Mouse (Mus musculus): ENCODE results near the gene Mef2d. TPM values are rescaled to one million over a fixed set of nuclear protein-coding genes. Genes with fewer than 3 reads are reported as not detected.

Mef2d gene
- polyA plus RNA-seq, 1 experiment, result 2.6 TPM

DNA sequence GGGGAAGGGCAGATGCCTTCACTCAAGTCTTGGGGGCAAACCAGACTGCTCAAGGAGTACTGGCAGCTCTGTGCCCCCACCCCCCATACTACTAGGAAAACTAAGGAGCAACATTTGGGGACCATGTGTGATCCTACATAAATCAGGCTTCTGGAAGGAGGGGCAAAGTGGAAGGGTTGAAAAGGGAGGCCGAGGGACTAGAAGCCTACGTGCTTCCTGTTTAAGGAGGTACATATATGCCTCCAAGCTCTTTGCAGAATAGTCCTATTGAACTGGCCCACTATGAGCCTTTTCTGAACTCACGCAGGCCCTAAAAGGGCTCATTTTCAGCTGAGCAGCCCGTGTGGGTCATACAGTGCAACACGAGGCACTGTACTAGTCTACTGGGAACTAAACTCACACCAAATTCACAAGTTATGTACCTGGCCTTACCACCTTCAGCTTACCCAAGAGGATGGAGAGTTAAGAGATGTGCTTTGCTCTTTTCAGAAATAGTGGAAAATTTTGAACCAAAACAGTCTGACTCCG, 1.2 kb upstream of the Mef2d start:
- Histone ChIP-seq H3K9me3 (ENCODE audit: control insufficient read depth, low read length) (no peaks in the 10 kb centered on the region), H3K36me3 (ENCODE audit: control insufficient read depth) (peaks cover 16% of the 10 kb centered on the region), H3K27me3 (ENCODE audit: control insufficient read depth) (peaks cover 25% of the 10 kb centered on the region), H3K4me1 (ENCODE audit: control insufficient read depth) (peaks cover 84% of the 10 kb centered on the region), H3K4me3 (replicated peaks) (peak overlapping the region; percentile 84)
- no peak for TF ChIP-seq GATA1 (IDR thresholded peaks at IDR 0.05; ENCODE audit: low read length)
- TF ChIP-seq TAL1 (IDR thresholded peaks at IDR 0.05; ENCODE audit: low read length), result no peak

DNA sequence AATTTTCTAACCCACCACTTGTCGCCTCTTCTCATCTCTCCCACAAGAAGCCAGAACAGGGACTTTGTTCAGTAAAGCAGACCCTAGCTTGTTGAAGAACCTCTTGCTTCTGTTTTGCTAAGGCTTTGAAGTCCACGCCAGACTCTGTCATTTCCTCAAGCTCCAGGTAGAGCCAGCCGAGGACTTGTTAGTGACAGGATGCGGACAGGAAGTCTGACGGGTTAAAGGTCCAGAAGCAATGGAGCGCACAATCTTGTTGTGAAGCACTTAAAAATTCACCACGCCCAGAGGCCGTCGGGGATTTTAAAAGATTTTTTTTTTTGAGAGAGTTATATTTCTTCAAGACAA, 759 bp upstream of the Mef2d start:
- Histone ChIP-seq H3K4me1 (ENCODE audit: control insufficient read depth) (peaks cover 88% of the 10 kb centered on the region), H3K27me3 (ENCODE audit: control insufficient read depth) (peaks cover 25% of the 10 kb centered on the region), H3K36me3 (ENCODE audit: control insufficient read depth) (peaks cover 17% of the 10 kb centered on the region), H3K9me3 (ENCODE audit: control insufficient read depth, low read length) (no peaks in the 10 kb centered on the region), H3K4me3 (replicated peaks) (peak overlapping the region; percentile 84)
- no peak for TF ChIP-seq GATA1 (IDR thresholded peaks at IDR 0.05; ENCODE audit: low read length)
- TF ChIP-seq TAL1 (IDR thresholded peaks at IDR 0.05; ENCODE audit: low read length), result no peak

DNA sequence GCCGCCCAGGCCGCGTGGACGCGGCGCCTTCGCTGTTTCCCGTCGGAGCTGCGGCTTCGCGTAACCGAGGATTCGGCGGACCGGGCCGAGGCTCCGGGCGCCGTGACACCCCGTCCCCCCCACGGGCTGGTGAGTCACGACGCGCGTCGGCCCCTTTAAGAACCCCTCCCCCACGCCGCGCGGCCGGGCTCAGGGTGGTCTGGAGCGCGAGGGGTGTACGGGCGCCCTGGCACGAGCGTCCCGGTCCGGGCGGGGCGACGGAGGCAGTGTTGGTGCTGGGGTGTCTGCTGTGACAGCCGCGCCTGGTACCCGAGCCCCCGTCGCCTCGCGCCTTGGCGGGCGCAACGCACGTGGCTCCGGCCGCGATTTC, 359 bp downstream of the Mef2d start:
- peaks cover 25% of the 10 kb centered on the region for H3K27me3 ChIP-seq (ENCODE audit: control insufficient read depth)
- no peak for TF ChIP-seq GATA1 (IDR thresholded peaks at IDR 0.05; ENCODE audit: low read length)
- no peak for TF ChIP-seq TAL1 (IDR thresholded peaks at IDR 0.05; ENCODE audit: low read length)
- H3K9me3 ChIP-seq (ENCODE audit: control insufficient read depth, low read length), result no peaks in the 10 kb centered on the region
- H3K4me1 ChIP-seq (ENCODE audit: control insufficient read depth), result peaks cover 95% of the 10 kb centered on the region
- H3K36me3 ChIP-seq (ENCODE audit: control insufficient read depth), result peaks cover 20% of the 10 kb centered on the region
- peak overlapping the region; percentile 84 for H3K4me3 ChIP-seq (replicated peaks)

DNA sequence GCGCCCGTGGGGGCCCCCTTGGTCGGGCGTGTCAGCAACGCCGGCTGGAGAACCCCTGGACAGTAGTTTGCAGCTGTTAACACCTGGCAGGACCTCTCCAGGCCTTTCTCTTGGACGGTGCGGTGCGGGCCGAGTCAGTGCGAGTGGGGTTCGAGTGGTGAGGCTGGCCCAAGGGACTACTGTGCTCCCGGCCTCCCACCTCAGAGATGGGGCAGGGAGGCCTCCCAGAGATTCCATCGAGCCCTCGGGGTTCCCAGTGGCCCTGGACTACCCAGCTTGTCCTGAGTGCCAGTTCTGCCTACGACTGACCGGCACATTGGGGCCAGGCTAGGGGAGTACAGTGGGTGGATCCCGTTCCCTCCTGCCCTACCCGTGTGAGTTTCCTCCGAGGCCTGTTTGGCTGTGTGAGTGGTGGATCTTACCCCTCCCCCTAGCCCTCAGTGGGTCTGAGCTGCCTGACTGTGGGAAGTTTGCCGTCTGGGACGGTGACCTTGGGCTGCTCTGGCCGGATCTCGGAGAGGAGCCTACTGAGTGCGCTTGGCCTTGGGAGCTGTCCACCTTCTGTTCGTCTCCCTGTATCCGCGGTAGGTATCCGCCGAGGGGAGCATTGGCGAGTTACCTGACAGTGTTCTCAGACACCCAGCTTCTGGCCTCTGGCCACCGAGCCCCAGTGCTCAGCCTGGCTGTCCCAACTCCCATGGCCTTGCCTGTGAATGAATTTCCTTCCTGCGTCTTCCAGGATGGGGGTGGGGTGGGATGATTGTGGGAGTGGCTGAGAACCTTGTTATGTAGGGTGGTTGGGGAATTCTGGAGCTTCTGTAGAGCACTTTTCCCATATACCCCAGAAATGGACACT, 972 bp downstream of the Mef2d start:
- H3K4me1 ChIP-seq (ENCODE audit: control insufficient read depth), result peaks cover 96% of the 10 kb centered on the region
- peaks cover 25% of the 10 kb centered on the region for H3K27me3 ChIP-seq (ENCODE audit: control insufficient read depth)
- no peaks in the 10 kb centered on the region for H3K9me3 ChIP-seq (ENCODE audit: control insufficient read depth, low read length)
- H3K36me3 ChIP-seq (ENCODE audit: control insufficient read depth), result peaks cover 26% of the 10 kb centered on the region
- peak overlapping the region; percentile 84 for H3K4me3 ChIP-seq (replicated peaks)
- TF ChIP-seq TAL1 (IDR thresholded peaks at IDR 0.05; ENCODE audit: low read length) (no peak), GATA1 (IDR thresholded peaks at IDR 0.05; ENCODE audit: low read length) (no peak)

DNA sequence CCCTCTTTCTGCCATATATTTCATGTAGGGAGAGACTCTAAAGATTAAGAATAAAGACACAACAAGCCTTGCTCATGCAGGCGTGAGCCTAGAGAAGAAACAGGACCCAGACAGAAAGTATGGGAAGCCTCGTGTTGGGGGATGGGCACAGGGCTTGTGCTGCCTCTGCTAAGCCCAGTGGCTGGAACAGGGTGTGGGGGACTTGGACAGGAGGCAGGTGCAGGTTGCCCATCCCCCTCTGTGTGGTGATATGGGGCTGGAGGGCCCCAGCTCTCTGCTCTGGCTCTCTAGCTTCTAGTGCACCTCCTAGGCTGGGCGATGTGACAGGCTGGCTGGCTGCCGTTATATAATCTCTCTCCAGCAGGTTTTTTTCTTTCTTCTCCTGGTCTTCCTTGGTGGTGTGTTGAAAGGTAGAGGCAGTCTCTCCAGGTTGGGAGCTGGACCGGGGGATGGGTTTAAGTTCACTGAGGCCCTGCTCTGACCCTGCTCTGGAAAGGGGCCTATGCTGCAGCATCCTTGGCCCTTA, 1.9 kb downstream of the Mef2d start:
- Histone ChIP-seq H3K9me3 (ENCODE audit: control insufficient read depth, low read length) (no peaks in the 10 kb centered on the region), H3K27me3 (ENCODE audit: control insufficient read depth) (peaks cover 21% of the 10 kb centered on the region), H3K36me3 (ENCODE audit: control insufficient read depth) (peaks cover 31% of the 10 kb centered on the region), H3K4me1 (ENCODE audit: control insufficient read depth) (peaks cover 96% of the 10 kb centered on the region), H3K4me3 (replicated peaks) (peak overlapping the region; percentile 84)
- no peak for TF ChIP-seq TAL1 (IDR thresholded peaks at IDR 0.05; ENCODE audit: low read length)
- no peak for TF ChIP-seq GATA1 (IDR thresholded peaks at IDR 0.05; ENCODE audit: low read length)

DNA sequence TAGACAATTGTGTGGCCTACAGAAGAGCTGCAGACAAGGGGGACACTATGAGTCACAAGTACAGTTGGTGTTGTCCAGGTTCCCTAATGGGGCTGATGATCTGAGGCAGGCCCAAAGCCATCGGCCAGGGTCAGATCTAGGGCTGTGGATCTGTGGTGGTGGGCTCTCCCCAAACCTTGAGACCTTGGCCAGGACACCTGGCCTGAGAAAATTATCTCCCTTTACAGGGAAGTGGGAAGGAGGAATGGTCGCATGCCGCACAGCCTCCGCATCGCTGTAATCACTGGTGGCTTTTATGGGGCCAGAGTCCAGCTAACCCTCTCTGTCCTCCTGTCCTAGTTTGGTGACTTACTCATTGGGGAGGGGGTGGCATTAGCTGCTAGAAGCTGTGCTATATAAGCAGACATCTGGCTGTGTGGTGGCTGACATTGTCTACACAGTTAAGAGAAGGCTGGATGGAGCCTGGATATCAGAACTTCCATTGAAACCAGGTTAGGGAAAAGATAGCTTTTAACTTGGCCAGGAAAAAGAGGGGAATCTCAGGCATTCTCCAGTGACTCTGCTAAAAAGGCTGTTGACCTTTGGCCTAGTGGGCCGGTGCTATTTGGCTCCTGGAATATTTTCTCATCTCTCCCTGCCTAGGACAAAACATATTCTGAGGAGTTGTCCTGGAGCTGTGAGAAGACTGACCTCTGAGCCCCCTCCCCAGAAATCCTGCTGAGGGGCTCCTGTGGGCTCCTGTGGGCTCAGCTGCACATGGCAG, 2.7 kb downstream of the Mef2d start:
- Histone ChIP-seq H3K4me1 (ENCODE audit: control insufficient read depth) (peaks cover 99% of the 10 kb centered on the region), H3K36me3 (ENCODE audit: control insufficient read depth) (peaks cover 31% of the 10 kb centered on the region), H3K27me3 (ENCODE audit: control insufficient read depth) (peaks cover 13% of the 10 kb centered on the region), H3K9me3 (ENCODE audit: control insufficient read depth, low read length) (no peaks in the 10 kb centered on the region), H3K4me3 (replicated peaks) (peak overlapping the region; percentile 84)
- TF ChIP-seq TAL1 (IDR thresholded peaks at IDR 0.05; ENCODE audit: low read length) (no peak), GATA1 (IDR thresholded peaks at IDR 0.05; ENCODE audit: low read length) (no peak)

DNA sequence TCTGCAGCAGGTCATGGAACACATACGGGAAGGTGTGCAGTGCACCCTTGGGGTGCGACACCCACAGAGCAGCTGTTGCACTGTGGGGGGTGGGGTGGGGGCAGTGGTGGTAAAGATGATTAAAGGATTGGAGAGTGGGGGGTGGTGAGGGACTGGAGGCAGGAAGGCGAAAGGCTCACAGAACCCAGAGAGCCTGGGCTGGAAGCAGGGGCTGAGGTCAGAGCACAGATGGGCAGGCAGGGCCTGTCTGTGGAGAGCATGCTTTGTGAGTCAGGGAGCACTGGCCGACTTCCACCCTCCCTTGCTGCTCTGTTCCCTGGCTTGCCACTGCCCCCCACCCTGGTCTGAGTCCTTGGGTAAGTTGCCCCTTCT, 3.2 kb downstream of the Mef2d start:
- Histone ChIP-seq H3K9me3 (ENCODE audit: control insufficient read depth, low read length) (no peaks in the 10 kb centered on the region), H3K27me3 (ENCODE audit: control insufficient read depth) (peaks cover 7% of the 10 kb centered on the region), H3K4me3 (replicated peaks) (peak overlapping the region; percentile 84), H3K4me1 (ENCODE audit: control insufficient read depth) (peaks cover 98% of the 10 kb centered on the region), H3K36me3 (ENCODE audit: control insufficient read depth) (peaks cover 34% of the 10 kb centered on the region)
- TF ChIP-seq TAL1 (IDR thresholded peaks at IDR 0.05; ENCODE audit: low read length) (no peak), GATA1 (IDR thresholded peaks at IDR 0.05; ENCODE audit: low read length) (no peak)

DNA sequence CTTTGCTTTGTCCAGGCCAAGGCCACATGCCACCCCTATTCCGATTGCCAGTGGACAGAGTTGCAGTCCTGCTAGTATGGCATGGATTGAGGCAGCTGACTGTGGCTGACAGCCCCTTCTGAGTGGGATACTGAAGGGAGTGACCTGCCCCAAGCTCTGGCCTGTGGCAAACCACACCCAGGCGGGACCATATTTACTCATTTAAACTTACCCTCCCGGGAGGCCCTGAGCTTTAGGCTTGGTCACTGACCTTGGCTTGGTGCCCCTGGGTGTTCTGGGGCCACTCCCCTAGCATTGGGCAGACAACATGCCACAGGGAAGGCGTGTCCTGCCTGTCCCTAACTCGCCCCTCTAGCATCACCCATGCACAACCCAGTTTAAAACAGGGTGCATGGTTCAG, 3.8 kb downstream of the Mef2d start:
- Histone ChIP-seq H3K27me3 (ENCODE audit: control insufficient read depth) (peaks cover 2% of the 10 kb centered on the region), H3K4me3 (replicated peaks) (peak overlapping the region; percentile 84), H3K36me3 (ENCODE audit: control insufficient read depth) (peaks cover 39% of the 10 kb centered on the region), H3K9me3 (ENCODE audit: control insufficient read depth, low read length) (no peaks in the 10 kb centered on the region), H3K4me1 (ENCODE audit: control insufficient read depth) (peaks cover 98% of the 10 kb centered on the region)
- TF ChIP-seq TAL1 (IDR thresholded peaks at IDR 0.05; ENCODE audit: low read length) (no peak), GATA1 (IDR thresholded peaks at IDR 0.05; ENCODE audit: low read length) (no peak)
